Mouse (Mus musculus) adipose tissue, adult 10 weeks (tissue): ENCODE results near the gene Olfr502. TPM values are rescaled to one million over a fixed set of nuclear protein-coding genes. Genes with fewer than 3 reads are reported as not detected.

Experiments
- polyA plus RNA-seq: library from polyadenylated mRNA; stranded (reverse); fragments of 350-450 nt; fragmentation: Illumina TruSeq; extraction: RNeasy Lipid Tissue Mini Kit (QIAGEN cat#74804); gene quantifications from one replicate; pipeline ENCODE4 v1.2.3, GENCODE M21; 2014; ENCODE audit warnings: low read depth, low replicate concordance

Gene Olfr502
- polyA plus RNA-seq: not detected

GRCm38 (mm10) chr7:108524965-108525364 is at the start of gene Olfr502:
Gene Olfr502, minus strand, starts transcription at chr7:108525065.

GRCm38 (mm10) chr7:108565693-108566092 is 40.8 kb upstream of the Olfr502 start, which contains the start of gene Olfr504:
Gene Olfr504, minus strand, starts transcription at chr7:108565793.

GRCm38 (mm10) chr7:108544227-108544626 is 19.4 kb upstream of the Olfr502 start, which contains the start of gene Olfr503:
Gene Olfr503, plus strand, starts transcription at chr7:108544527.

Other genes starting within 250 kb of the Olfr502 start
- not detected for gene Olfr490, start 236.1 kb downstream of the Olfr502 start, polyA plus RNA-seq
- not detected for gene Olfr491, start 211.6 kb downstream of the Olfr502 start, polyA plus RNA-seq
- gene Olfr492, start 201.4 kb downstream of the Olfr502 start, polyA plus RNA-seq: not detected
- not detected for gene Olfr493, start 178.1 kb downstream of the Olfr502 start, polyA plus RNA-seq
- gene Olfr494, start 159.7 kb downstream of the Olfr502 start, polyA plus RNA-seq: not detected
- not detected for gene Olfr495, start 131.9 kb downstream of the Olfr502 start, polyA plus RNA-seq
- gene Olfr497, start 104.6 kb downstream of the Olfr502 start, polyA plus RNA-seq: not detected
- not detected for gene Olfr498, start 59.7 kb downstream of the Olfr502 start, polyA plus RNA-seq
- not detected for gene Olfr503, start 19.5 kb upstream of the Olfr502 start, polyA plus RNA-seq
- not detected for gene Olfr504, start 40.7 kb upstream of the Olfr502 start, polyA plus RNA-seq
- not detected for gene Olfr506, start 85.7 kb upstream of the Olfr502 start, polyA plus RNA-seq
- gene Olfr507, start 96.7 kb upstream of the Olfr502 start, polyA plus RNA-seq: not detected
- gene Olfr508, start 104.9 kb upstream of the Olfr502 start, polyA plus RNA-seq: not detected
- not detected for gene Olfr509, start 126.8 kb upstream of the Olfr502 start, polyA plus RNA-seq
- gene Olfr510, start 141.4 kb upstream of the Olfr502 start, polyA plus RNA-seq: not detected
- gene Olfr512, start 188.3 kb upstream of the Olfr502 start, polyA plus RNA-seq: not detected
- not detected for gene Olfr513, start 225.9 kb upstream of the Olfr502 start, polyA plus RNA-seq